Mouse (Mus musculus) neutrophil, adult 65 days (primary cell): ENCODE results near the gene Zfp677. TPM values are rescaled to one million over a fixed set of nuclear protein-coding genes. Genes with fewer than 3 reads are reported as not detected.

Source experiments
- total RNA-seq: library from RNA; stranded (reverse); gene quantifications from 2 replicates; pipeline ENCODE4 v1.2.4, GENCODE M21; 2023

The Zfp677 gene
- 1.6 and 1.7 TPM in 2 replicates for total RNA-seq

DNA sequence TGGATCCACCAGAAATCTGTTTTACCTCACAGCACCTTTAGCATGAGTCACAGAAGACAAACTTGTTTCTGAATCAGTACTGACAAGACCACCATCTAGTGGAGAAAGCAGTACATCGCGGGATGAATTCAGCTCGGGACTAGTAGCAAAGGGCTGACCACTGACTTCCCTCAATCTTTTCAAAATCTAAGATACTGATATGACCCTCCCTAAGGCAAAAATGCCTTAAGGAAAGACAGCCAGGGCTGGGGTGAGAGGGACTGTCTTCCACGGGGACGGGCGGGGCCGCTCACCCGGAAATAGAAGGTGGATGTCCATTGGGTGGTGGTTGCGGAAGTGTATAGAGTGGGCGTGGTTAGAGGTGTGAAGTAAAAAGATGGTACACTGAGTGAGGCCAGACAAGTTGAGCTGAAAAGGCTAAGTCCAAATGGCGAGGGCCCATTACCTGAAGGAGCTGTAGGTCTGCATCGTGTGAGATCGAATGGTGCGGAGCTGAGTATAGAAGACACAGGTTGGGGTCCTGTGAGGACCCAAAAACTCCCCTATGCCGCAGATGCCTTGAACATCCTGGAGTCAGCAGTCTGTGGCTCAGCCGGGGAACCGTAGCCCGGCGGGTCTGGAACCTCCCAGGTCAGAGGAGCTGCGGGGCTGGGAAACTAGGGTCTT is at the start of gene Zfp677:
Gene Zfp677, plus strand, starts transcription at position 358 of the 666 bp plus-strand sequence.

DNA sequence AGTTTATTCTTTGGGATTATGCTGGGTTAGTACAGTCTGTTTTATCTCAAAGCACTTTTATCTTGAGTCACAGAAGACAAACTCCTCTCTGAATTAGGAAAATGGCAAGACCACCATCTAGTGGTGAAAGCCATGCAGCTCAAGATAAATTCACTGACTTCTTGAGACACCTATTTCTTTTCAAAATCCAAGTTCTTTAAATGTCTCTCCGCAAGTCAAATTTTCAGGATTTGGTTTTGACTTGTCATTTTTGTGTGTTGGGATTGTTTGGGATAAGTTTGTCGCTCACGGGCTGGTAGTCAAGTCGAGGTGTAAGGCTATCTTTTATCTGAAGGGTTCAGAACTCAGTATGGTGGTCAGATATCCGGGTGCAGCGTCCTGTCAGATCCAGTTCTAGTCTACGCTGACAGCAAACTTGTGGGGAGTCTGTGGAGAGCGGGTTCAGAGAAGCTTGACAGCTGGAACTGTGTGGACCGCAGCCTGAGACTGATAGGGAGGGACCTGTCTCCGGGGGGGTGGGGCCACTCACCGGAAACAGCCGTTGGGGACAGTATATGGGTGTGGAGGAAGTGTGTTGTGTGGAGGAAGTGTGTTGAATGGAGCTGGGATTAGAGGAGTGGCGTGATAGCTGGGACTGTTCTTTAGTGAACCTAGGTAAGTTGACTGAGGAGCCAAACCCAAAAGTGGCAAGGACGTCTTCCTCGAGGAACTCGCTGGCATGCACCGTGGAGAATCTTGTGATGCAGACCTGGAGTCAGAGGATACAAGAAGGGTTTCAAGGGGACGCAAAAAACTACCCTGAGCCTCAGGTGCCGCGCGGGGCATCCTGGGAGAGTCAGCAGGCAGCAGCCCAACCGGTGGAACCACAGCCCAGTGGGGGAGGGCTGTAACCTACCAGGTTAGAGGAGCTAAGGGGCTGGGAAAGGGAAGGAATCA is 39.4 kb downstream of the Zfp677 start, which contains the start of gene Zfp54:
Gene Zfp54, plus strand, starts transcription at position 564 of the 936 bp plus-strand sequence.

Other genes starting within 250 kb of the Zfp677 start
- not detected in 2 replicates for gene Vmn1r234, start 157.7 kb upstream of the Zfp677 start, total RNA-seq
- gene Vmn1r235, start 127.3 kb upstream of the Zfp677 start, total RNA-seq: not detected in 2 replicates
- not detected in 2 replicates for gene Vmn1r236, start 100.8 kb upstream of the Zfp677 start, total RNA-seq
- gene Vmn1r237, start 71.9 kb upstream of the Zfp677 start, total RNA-seq: not detected in 2 replicates
- gene Zfp54, start 39.5 kb downstream of the Zfp677 start, total RNA-seq: 0.39 and 0.73 TPM in 2 replicates
- gene Zfp51, start 66.6 kb downstream of the Zfp677 start, total RNA-seq: 17.3 and 19.3 TPM in 2 replicates
- gene Zfp53, start 105.2 kb downstream of the Zfp677 start, total RNA-seq: 11.1 and 15.1 TPM in 2 replicates
- gene Zfp52, start 151.8 kb downstream of the Zfp677 start, total RNA-seq: 3.6 and 5.2 TPM in 2 replicates
- 2.3 and 2.5 TPM in 2 replicates for gene Zfp948, start 183.3 kb downstream of the Zfp677 start, total RNA-seq